Mouse (Mus musculus) thymus, adult 2 months (tissue): Measurements from ENCODE around the gene Nrarp. TPM values are rescaled to one million over a fixed set of nuclear protein-coding genes. Genes with fewer than 3 reads are reported as not detected.

ENCODE experiments used
- DNase-seq: peaks from one replicate; pipeline ENCODE4 v3.0.0; 2021
- H3K27ac ChIP-seq: fragments of 200-500 bp; 2 replicates; pipeline ENCODE4 v1.5.1; 2012; ENCODE audit warnings: low read length, control low read depth; ENCODE audit not compliant: control insufficient read depth, insufficient read depth
- H3K27me3 ChIP-seq: fragments of 200-500 bp; 2 replicates; pipeline ENCODE4 v1.6.1; 2012; ENCODE audit warnings: mild to moderate bottlenecking, low read length, moderate library complexity, mixed read lengths; ENCODE audit not compliant: control insufficient read depth, insufficient read depth
- H3K36me3 ChIP-seq: fragments of 200-500 bp; 2 replicates; pipeline ENCODE4 v1.6.1; 2012; ENCODE audit warnings: mild to moderate bottlenecking, low read length, moderate library complexity; ENCODE audit not compliant: control insufficient read depth, insufficient read depth
- H3K4me1 ChIP-seq: fragments of 200-500 bp; replicated peaks from 2 replicates; pipeline ENCODE4 v1.6.1; 2012; ENCODE audit warnings: low read length; ENCODE audit not compliant: control insufficient read depth, insufficient read depth
- H3K4me3 ChIP-seq: fragments of 200-500 bp; 2 replicates; pipeline ENCODE4 v1.5.1; 2012; ENCODE audit warnings: mild to moderate bottlenecking, low read length, control low read depth, moderate library complexity; ENCODE audit not compliant: control insufficient read depth, insufficient read depth
- CTCF ChIP-seq: fragments of 200-500 bp; IDR thresholded peaks from 2 replicates; pipeline ENCODE4 v1.5.1; 2012; ENCODE audit warnings: mild to moderate bottlenecking, control low read depth, low read length, moderate library complexity, borderline replicate concordance; ENCODE audit not compliant: control insufficient read depth, poor library complexity, insufficient read depth; ENCODE audit errors: extremely low read depth
- POLR2A ChIP-seq: fragments of 200-500 bp; IDR thresholded peaks from 2 replicates; pipeline ENCODE4 v1.6.1; 2012; ENCODE audit warnings: mild to moderate bottlenecking, low read length, control low read depth, moderate library complexity; ENCODE audit not compliant: control insufficient read depth, poor library complexity, insufficient read depth; ENCODE audit errors: extremely low read depth
- WGBS: fragments of 180-500 bp; shearing (Covaris S2); methylation state at CpG from one replicate; pipeline ENCODE4 v1.1.7; 2018; 5-methylcytosine and 5-hydroxymethylcytosine counted together
- polyA plus RNA-seq: library from polyadenylated mRNA; depleted of rRNA; stranded (reverse); fragments of >200 nt; gene quantifications from 2 replicates; pipeline ENCODE4 v1.2.3, GENCODE M21; 2012

Nrarp gene
- polyA plus RNA-seq, 1 experiment: 13.7 TPM

- Histone ChIP-seq H3K27ac (no peak overlapping the region), H3K36me3 (peaks cover 33% of the 10 kb centered on the region), H3K27me3 (no peaks in the 10 kb centered on the region), H3K4me3 (no peak overlapping the region), H3K4me1 (no peaks in the 10 kb centered on the region)
- WGBS: 79% methylated on average over 4 of the region's 4 CpGs
- no peak for DNase-seq
- no peak for TF ChIP-seq POLR2A
- no peak for TF ChIP-seq CTCF
These were observed 23.2 kb downstream of the Nrarp start for GRCm38 (mm10) chr2:25203631-25204214.

DNA sequence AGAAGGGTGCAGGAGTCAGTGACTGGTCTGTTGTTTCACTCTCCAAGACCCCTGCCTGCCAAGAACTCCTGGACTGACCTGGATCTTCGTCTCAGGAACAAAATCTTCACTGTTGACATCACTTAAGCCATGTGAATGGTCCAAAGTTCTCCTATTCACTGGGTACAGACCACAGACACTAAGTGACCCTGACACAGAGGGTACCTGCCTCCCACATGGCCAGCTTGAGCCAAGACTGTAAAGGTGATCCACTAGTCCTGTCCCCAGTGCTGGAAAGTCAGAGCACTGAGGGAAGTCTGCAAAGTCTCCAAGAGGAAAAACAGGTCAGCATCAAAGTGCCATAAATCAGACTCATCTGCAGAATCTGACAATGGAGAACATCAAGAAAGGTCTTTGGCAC is 27.0 kb downstream of the Nrarp start:
- Histone ChIP-seq H3K4me1 (peaks cover 11% of the 10 kb centered on the region), H3K4me3 (no peak overlapping the region), H3K27me3 (no peaks in the 10 kb centered on the region), H3K36me3 (peaks cover 16% of the 10 kb centered on the region), H3K27ac (no peak overlapping the region)
- TF ChIP-seq POLR2A (no peak), CTCF (no peak)
- no peak for DNase-seq
- 81% methylated on average over 1 of the region's 1 CpGs for WGBS

GRCm38 (mm10) chr2:25210686-25211085 is 30.1 kb downstream of the Nrarp start:
- TF ChIP-seq POLR2A (no peak), CTCF (no peak)
- peaks cover 3% of the 10 kb centered on the region for H3K36me3 ChIP-seq
- DNase-seq: no peak

DNA sequence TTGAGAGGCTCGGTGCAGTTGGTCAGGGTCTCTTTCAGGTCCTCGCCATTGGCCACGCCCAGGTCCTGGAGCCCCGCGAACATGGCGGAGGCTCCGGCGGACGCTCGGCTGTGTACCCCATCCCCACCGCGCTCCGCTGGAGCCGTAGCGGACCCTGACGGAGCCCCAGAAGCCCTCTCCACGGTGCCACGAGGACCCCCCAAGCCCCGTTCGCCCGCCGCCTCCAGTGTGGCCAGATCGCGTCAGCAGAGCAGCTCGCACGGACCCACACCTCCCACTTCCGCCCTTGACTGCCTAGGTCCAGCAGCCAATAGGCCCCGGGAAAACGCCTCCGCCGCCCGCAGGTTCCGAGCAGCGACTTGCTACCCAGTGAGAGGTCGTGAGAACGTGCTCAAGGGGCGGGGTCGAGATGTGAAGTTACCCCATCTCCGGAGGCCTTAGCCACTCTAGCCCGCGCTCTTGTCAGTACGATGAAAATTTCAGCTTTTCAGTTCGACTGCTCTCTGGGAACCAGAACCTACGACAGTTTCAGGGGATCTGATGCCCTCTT is 30.6 kb downstream of the Nrarp start, which contains the start of gene Nelfb:
Gene Nelfb, minus strand, starts transcription at position 369 of the 550 bp plus-strand sequence.
- WGBS: under 1% methylated on average over 44 of the region's 44 CpGs

More at GRCm38 (mm10) chr2:25210686-25211085, 30.1 kb downstream of the Nrarp start:
- H3K4me1 ChIP-seq: peaks cover 11% of the 10 kb centered on the region
- no peak overlapping the region for H3K27ac ChIP-seq
- peak overlapping the region; percentile 89 for H3K4me3 ChIP-seq
- WGBS: under 1% methylated on average over 24 of the region's 24 CpGs
- H3K27me3 ChIP-seq: no peaks in the 10 kb centered on the region

GRCm38 (mm10) chr2:25213266-25213865 is 32.8 kb downstream of the Nrarp start:
- no peak for DNase-seq
- H3K4me3 ChIP-seq: no peak overlapping the region
- no peaks in the 10 kb centered on the region for H3K27me3 ChIP-seq

More for the DNA sequence above, 30.6 kb downstream of the Nrarp start, which contains the start of gene Nelfb:
- Histone ChIP-seq H3K4me3 (peak within 1 kb of the TSS; percentile 89), H3K4me1 (peaks cover 11% of the 10 kb centered on the region), H3K27ac (no peak within 1 kb of the TSS), H3K36me3 (no peaks in the 10 kb centered on the region; the same call in 1 of the 2 replicates), H3K27me3 (no peaks in the 10 kb centered on the region)
- TF ChIP-seq POLR2A (peak; percentile 66; the same call in 1 of the 2 replicates), CTCF (no peak)
- DNase-seq: peak; percentile 90

DNA sequence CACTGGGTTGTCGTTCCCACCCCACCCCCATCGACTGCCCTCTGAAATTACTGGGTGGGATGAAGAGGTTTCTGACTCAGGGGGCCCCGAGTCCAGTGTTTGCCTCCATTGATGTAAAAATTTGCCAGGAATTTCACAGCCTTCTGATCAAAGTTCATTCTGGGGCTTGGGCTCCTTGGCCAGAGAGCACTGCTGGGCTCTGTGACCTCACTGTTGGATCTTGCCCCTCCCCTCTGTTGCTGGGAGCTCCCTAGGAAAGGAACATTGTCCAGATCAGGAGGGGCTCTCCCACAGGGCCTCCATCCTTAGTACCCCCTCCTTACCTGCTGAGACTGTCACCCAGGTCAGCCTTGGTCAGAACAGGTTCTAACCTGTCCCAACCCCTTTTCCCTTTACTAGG is 33.9 kb downstream of the Nrarp start, which contains the start of gene Stpg3:
Gene Stpg3, minus strand, starts transcription at position 194 of the 400 bp plus-strand sequence.
- 87% methylated on average over 3 of the region's 3 CpGs for WGBS
- DNase-seq: no peak
- no peak within 1 kb of the TSS for H3K4me3 ChIP-seq
- no peaks in the 10 kb centered on the region for H3K36me3 ChIP-seq
- no peak within 1 kb of the TSS for H3K27ac ChIP-seq
- H3K4me1 ChIP-seq: peaks cover 11% of the 10 kb centered on the region
- TF ChIP-seq CTCF: no peak
- TF ChIP-seq POLR2A: no peak
- no peaks in the 10 kb centered on the region for H3K27me3 ChIP-seq

More at GRCm38 (mm10) chr2:25213266-25213865, 32.8 kb downstream of the Nrarp start:
- 89% methylated on average over 23 of the region's 23 CpGs for WGBS
- no peak overlapping the region for H3K27ac ChIP-seq
- H3K4me1 ChIP-seq: peaks cover 11% of the 10 kb centered on the region
- TF ChIP-seq POLR2A (no peak), CTCF (no peak)
- no peaks in the 10 kb centered on the region for H3K36me3 ChIP-seq
